Mouse (Mus musculus) lung, postnatal 0 days (tissue): Measurements from ENCODE around the gene Mad1l1.

Source experiments
- CTCF ChIP-seq: IDR thresholded peaks from 2 replicates; pipeline ENCODE4 v1.5.1; 2016; ENCODE audit warnings: antibody characterized with exemption, mild to moderate bottlenecking
- EP300 ChIP-seq: IDR thresholded peaks from 2 replicates; pipeline ENCODE4 v1.6.1; 2016; ENCODE audit warnings: antibody characterized with exemption, mild to moderate bottlenecking, control low read depth

DNA sequence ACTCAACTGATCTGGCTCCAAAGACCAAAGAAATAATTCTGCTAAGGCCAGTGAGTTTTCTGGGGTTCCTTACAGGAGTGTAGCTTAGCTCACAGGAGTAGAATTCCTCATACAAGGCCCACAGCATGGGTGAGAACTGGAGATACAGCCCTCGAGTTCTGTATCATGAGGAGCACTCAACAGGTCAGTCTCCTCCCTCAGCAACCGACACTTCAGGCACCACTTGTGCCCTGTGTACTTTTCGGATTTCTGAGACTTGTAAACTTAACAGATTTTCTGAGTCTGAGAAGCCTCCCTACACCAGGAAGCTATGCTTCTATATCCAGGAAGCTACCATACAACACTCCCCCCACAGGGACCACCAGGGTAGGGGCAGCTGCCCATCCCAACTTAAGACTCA lies 18.5 kb upstream of the Mad1l1 start:
- TF ChIP-seq CTCF (no peak), EP300 (peak; percentile 51)
